In genomic region chr10:77684181-77684580, GRCm38 (mm10) we compare ENCODE assay signal across 31 mouse cellular contexts. TPM values are rescaled to one million over a fixed set of nuclear protein-coding genes. Genes with fewer than 3 reads are reported as not detected.
"Had no signal": no experiment of that assay in that cellular context is flagged by ENCODE, and none has a peak within 500 bp of the region (broad histone marks: within the 10 kb centered on the region; RNA-seq: fewer than 3 reads in every experiment).

No protein-coding gene starts in this region.

- H3K36me3 ChIP-seq: limb, embryonic 13.5 days; liver, embryonic 12.5 days; liver, embryonic 15.5 days; lung, embryonic 15.5 days; midbrain, embryonic 12.5 days; stomach, embryonic 15.5 days had no signal

- DNase-seq: kidney, adult 2 months; kidney, postnatal 25 days; layer of hippocampus, adult 9-11 months; liver; lung, adult 18-20 months; lung, postnatal 10 days; lung, postnatal 36 days; retina, postnatal 1 day; right cerebral cortex, postnatal 25 days; spleen, adult 18-20 months; thymus, postnatal 25 days had no signal

- H3K9me3 ChIP-seq: limb, embryonic 13.5 days; liver, embryonic 12.5 days; liver, embryonic 15.5 days; lung, embryonic 15.5 days; megakaryocyte, embryonic 14.5 days; midbrain, embryonic 12.5 days; stomach, embryonic 15.5 days had no signal

- H3K4me3 ChIP-seq: layer of hippocampus, adult 2 months; limb, embryonic 13.5 days; liver, embryonic 12.5 days; liver, embryonic 15.5 days; lung, embryonic 15.5 days; megakaryocyte, embryonic 14.5 days; midbrain, embryonic 12.5 days; myocyte; stomach, embryonic 15.5 days had no signal

- H3K4me1 ChIP-seq: liver, embryonic 12.5 days; liver, embryonic 15.5 days; megakaryocyte, embryonic 14.5 days had no signal

- H3K9ac ChIP-seq: limb, embryonic 13.5 days; liver, embryonic 12.5 days; liver, embryonic 15.5 days; lung, embryonic 15.5 days; midbrain, embryonic 12.5 days; stomach, embryonic 15.5 days had no signal

- H3K4me2 ChIP-seq: limb, embryonic 13.5 days; liver, embryonic 12.5 days; liver, embryonic 15.5 days; lung, embryonic 15.5 days; midbrain, embryonic 12.5 days; stomach, embryonic 15.5 days had no signal

- ATAC-seq: liver, embryonic 12.5 days; midbrain, embryonic 16.5 days had no signal

- H3K27ac ChIP-seq: kidney, postnatal 0 days; layer of hippocampus, adult 2 months; limb, embryonic 13.5 days; liver, embryonic 12.5 days; liver, embryonic 15.5 days; lung, embryonic 15.5 days; midbrain, embryonic 12.5 days; stomach, embryonic 15.5 days had no signal

RNA-seq across cellular contexts. Expression of gene Tspear, which starts 2.2 kb away (rescaled TPM):
- total RNA-seq: layer of hippocampus, adult 2 months; layer of hippocampus, postnatal 25 days; monocyte, adult 5-6 weeks had no signal
- polyA plus RNA-seq: liver, embryonic 15.5 days; myocyte had no signal

RNA-seq across cellular contexts. Expression of gene Gm19402, which starts 6.4 kb away (rescaled TPM):
- total RNA-seq: layer of hippocampus, adult 2 months; layer of hippocampus, postnatal 25 days; left cerebral cortex, adult 18-20 months; left cerebral cortex, postnatal 25 days; monocyte, adult 5-6 weeks had no signal
- polyA plus RNA-seq: kidney, adult 2 months; kidney, embryonic 14.5 days; kidney, postnatal 0 days; large intestine, adult 2 months; limb, embryonic 13.5 days; liver, embryonic 12.5 days; liver, embryonic 15.5 days; lung, embryonic 15.5 days; midbrain, embryonic 12.5 days; midbrain, embryonic 16.5 days; myocyte; neural tube, embryonic 11.5 days; neural tube, embryonic 14.5 days; stomach, embryonic 15.5 days; thymus, postnatal 0 days had no signal

RNA-seq across cellular contexts. Expression of gene Gm9508, which starts 12.9 kb away (rescaled TPM):
- total RNA-seq: layer of hippocampus, adult 2 months; layer of hippocampus, postnatal 25 days; left cerebral cortex, adult 18-20 months; left cerebral cortex, postnatal 25 days; monocyte, adult 5-6 weeks had no signal
- polyA plus RNA-seq: kidney, adult 2 months; kidney, embryonic 14.5 days; kidney, postnatal 0 days; large intestine, adult 2 months; limb, embryonic 13.5 days; liver, embryonic 12.5 days; liver, embryonic 15.5 days; lung, embryonic 15.5 days; midbrain, embryonic 12.5 days; midbrain, embryonic 16.5 days; myocyte; neural tube, embryonic 11.5 days; neural tube, embryonic 14.5 days; stomach, embryonic 15.5 days; thymus, postnatal 0 days had no signal

RNA-seq across cellular contexts. Expression of gene Gm10272, which starts 22.2 kb away (rescaled TPM):
- total RNA-seq: layer of hippocampus, adult 2 months; layer of hippocampus, postnatal 25 days; left cerebral cortex, adult 18-20 months; left cerebral cortex, postnatal 25 days; monocyte, adult 5-6 weeks had no signal
- polyA plus RNA-seq: kidney, adult 2 months; kidney, embryonic 14.5 days; kidney, postnatal 0 days; large intestine, adult 2 months; limb, embryonic 13.5 days; liver, embryonic 12.5 days; liver, embryonic 15.5 days; lung, embryonic 15.5 days; midbrain, embryonic 12.5 days; midbrain, embryonic 16.5 days; myocyte; neural tube, embryonic 11.5 days; neural tube, embryonic 14.5 days; stomach, embryonic 15.5 days; thymus, postnatal 0 days had no signal

RNA-seq across cellular contexts. Expression of gene Gm10024, which starts 27.1 kb away (rescaled TPM):
- total RNA-seq: layer of hippocampus, adult 2 months; layer of hippocampus, postnatal 25 days; left cerebral cortex, adult 18-20 months; left cerebral cortex, postnatal 25 days; monocyte, adult 5-6 weeks had no signal
- polyA plus RNA-seq: kidney, adult 2 months; kidney, embryonic 14.5 days; kidney, postnatal 0 days; large intestine, adult 2 months; limb, embryonic 13.5 days; liver, embryonic 12.5 days; liver, embryonic 15.5 days; lung, embryonic 15.5 days; midbrain, embryonic 12.5 days; midbrain, embryonic 16.5 days; myocyte; neural tube, embryonic 11.5 days; neural tube, embryonic 14.5 days; stomach, embryonic 15.5 days; thymus, postnatal 0 days had no signal
